Mouse (Mus musculus) kidney, postnatal 14 days (tissue): ENCODE measurements at regions not wholly inside any gene's neighbourhood (a gene's known extent, or its start where the extent isn't known, plus 50 kb on each side); places are given as distances from the start of the nearest gene placed in this dataset.

ENCODE experiments used
- DNase-seq: peaks from one replicate; pipeline ENCODE4 v3.0.0; 2022; ENCODE audit warnings: mixed read lengths

DNA sequence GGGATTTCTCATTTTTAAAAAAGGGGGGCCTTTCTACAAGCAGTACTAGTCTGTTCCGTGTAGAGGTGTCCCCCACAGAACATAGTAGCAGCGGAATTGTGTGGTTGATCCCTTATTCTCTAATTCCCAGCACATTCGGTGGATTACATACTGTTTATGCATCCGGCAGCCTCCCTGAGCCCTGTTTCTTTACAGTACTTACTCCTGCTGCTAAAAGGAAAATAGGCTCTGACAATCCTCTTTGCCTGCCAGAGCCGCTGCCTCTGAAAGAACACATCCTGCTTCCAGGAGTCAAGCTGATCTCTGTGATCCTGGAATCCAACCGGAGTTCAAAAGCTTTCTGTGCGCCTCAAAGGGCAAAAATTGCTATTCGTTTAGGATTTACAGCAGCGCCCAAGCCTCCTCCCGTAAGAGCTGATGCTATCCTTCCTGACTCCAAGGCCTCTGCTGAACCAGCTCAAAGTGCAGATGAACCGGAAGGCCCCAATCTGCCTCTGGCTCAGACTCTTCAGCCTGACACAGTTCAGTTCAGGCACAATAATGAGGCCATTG, 936.6 kb downstream of the Ndufa4 start:
- DNase-seq, result peak; percentile 51

DNA sequence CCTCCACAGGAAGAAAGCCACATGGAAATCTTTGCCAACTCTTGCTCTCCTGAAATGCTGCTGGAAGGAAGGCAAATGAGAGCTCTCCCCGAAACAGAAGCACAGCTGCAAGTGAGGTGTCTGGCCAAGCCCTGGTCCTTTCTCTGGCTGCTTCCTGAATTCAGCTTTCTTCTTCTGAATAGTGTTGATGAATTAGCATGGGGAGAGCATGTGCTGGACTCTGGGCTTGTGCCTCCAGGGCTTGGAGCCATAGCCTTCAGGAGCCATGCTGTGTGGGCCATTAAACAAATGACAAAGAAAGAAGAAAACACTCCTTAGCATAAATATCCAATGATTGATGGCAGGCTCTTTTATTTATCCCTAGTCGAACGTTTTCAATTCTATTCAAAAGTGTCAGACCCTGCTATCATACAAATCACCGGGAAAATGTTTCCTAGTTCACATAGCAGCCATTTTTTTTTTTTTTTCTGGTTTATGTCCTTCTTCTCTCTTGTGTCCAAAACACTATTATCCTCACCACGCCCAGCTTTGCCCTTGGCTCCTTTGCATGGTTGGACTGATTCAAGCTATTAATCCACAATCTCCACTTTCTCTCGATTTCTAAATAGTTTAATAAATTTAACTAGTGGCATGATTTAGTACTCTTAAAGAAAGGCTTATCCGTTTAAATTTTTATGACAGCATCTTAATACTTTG, 937.3 kb downstream of the Ndufa4 start:
- DNase-seq, result no peak

DNA sequence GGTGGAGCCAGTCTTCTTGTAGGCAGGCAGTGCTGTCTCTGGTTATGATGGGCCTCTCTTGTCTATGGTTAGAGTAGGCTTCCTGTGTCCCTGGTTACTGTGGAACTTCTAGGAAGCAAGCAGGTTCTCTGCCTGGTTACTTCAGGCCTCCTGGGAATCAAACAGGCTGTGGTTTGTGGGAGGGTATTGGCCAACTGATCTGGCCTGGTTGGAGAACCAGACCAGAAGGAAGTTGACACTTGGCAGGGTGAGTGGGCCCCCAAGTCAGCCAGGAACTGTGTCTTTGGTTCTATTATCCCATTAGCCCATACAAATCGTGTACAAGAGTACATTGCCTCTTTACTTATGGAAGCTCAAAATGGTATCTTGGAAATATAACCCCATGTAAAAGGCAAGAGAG, 963.8 kb downstream of the Ndufa4 start:
- DNase-seq, result no peak

DNA sequence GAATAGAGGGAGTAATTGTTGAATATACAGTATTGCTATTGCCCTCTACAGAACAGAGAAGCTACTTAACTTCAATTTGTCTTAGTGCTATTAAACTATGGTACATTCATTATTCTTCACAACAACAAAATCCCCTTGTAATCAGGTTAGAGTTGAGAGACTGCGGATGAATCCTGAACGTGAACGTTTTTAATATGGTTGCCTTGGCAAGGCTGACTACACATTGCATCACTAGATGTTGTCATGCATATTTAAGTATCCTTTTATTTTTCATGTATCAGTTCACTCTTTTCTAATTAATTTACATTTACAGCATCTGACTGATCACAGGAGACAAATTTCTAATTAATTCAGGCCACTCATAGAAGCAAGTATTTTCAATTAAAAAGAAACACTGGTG, 965.8 kb downstream of the Ndufa4 start:
- no peak for DNase-seq
